Mouse (Mus musculus) forebrain, postnatal 0 days (tissue): ENCODE data around the gene Nuak1. TPM values are rescaled to one million over a fixed set of nuclear protein-coding genes. Genes with fewer than 3 reads are reported as not detected.

Experiments
- ATAC-seq: fragments of 200-750 bp; cut with Nextera tagmentation; 2 replicates; pipeline ENCODE4 v1.8.0; 2017; ENCODE audit warnings: mild to moderate bottlenecking, moderate library complexity
- DNase-seq: peaks from one replicate; pipeline ENCODE4 v3.0.0-alpha.2; 2015
- H3K27ac ChIP-seq: fragments of 300-500 bp; sonication (generic); 2 replicates; pipeline ENCODE4 v1.5.1; 2014; ENCODE audit warnings: low read depth, mild to moderate bottlenecking, antibody characterized with exemption, low read length, moderate library complexity, mixed read lengths
- H3K27me3 ChIP-seq: fragments of 300-500 bp; sonication (generic); 2 replicates; pipeline ENCODE4 v1.6.1; 2014; ENCODE audit warnings: mild to moderate bottlenecking, low read length, mixed read lengths; ENCODE audit not compliant: insufficient read depth
- H3K36me3 ChIP-seq: fragments of 300-500 bp; sonication (generic); 2 replicates; pipeline ENCODE4 v1.6.1; 2014; ENCODE audit warnings: mild to moderate bottlenecking, moderate library complexity; ENCODE audit not compliant: insufficient read depth
- H3K4me1 ChIP-seq: fragments of 300-500 bp; sonication (generic); 2 replicates; pipeline ENCODE4 v1.6.1; 2014; ENCODE audit warnings: antibody characterized with exemption; ENCODE audit not compliant: insufficient read depth
- H3K4me2 ChIP-seq: fragments of 300-500 bp; sonication (generic); 2 replicates; pipeline ENCODE4 v1.6.1; 2014; ENCODE audit warnings: low read depth, mild to moderate bottlenecking, moderate library complexity
- H3K4me3 ChIP-seq: fragments of 300-500 bp; sonication (generic); 2 replicates; pipeline ENCODE4 v1.5.1; 2014; ENCODE audit warnings: low read depth, low read length, mixed read lengths
- H3K9ac ChIP-seq: fragments of 300-500 bp; sonication (generic); 2 replicates; pipeline ENCODE4 v1.6.1; 2014; ENCODE audit warnings: mild to moderate bottlenecking
- H3K9me3 ChIP-seq: fragments of 300-500 bp; sonication (generic); 2 replicates; pipeline ENCODE4 v1.6.1; 2016; ENCODE audit warnings: low read length
- CTCF ChIP-seq: sonication (generic); IDR thresholded peaks from 2 replicates; pipeline ENCODE4 v1.5.1; 2016; ENCODE audit warnings: antibody characterized with exemption, control low read depth, low read depth
- WGBS: fragments of 180-500 bp; shearing (Covaris S2); extraction: QIAGEN DNeasy Blood & Tissue Kit; methylation state at CpG from one replicate; pipeline ENCODE4 v1.1.7; 2014; 5-methylcytosine and 5-hydroxymethylcytosine counted together
- polyA plus RNA-seq: library from polyadenylated mRNA; unstranded; fragments of >200 nt; fragmentation: Nextera tagmentation; extraction: Ambion mirVana; gene quantifications from 2 replicates; pipeline ENCODE4 v1.2.1, GENCODE M21; 2015
- total RNA-seq: library from RNA; depleted of rRNA; stranded (reverse); fragments of >200 nt; gene quantifications from 2 replicates; pipeline ENCODE4 v1.2.3, GENCODE M21; 2014

The Nuak1 gene
- total and polyA plus RNA-seq, 2 experiments from 2014 or later, result 3.7 to 28.7 TPM

DNA sequence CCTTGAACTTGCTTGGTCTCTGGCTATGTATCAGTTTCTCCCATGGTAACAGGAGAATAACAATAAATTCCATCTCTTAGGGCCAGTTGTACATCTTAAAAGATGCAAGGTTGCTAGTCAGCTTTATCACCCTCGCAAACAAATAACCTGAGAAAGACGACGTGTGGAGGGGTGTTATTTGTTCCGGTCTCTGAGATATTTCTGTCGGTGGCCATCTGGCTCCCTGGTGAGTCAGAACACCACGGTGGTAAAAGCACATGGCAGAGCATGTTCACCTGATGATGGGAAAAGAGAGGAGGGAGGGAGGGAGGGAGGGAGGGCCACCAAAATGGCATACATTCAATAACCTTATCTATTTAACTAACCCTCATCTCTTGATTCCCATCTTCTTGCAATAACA, 86.1 kb downstream of the Nuak1 start:
- Histone ChIP-seq H3K36me3 (no peaks in the 10 kb centered on the region), H3K9me3 (no peaks in the 10 kb centered on the region), H3K27me3 (no peaks in the 10 kb centered on the region), H3K9ac (no peak overlapping the region), H3K4me1 (no peaks in the 10 kb centered on the region), H3K4me2 (no peak overlapping the region), H3K27ac (no peak overlapping the region), H3K4me3 (no peak overlapping the region)
- ATAC-seq (no peak), DNase-seq (no peak)
- WGBS, result 50% methylated on average over 6 of the region's 6 CpGs
- no peak for TF ChIP-seq CTCF

DNA sequence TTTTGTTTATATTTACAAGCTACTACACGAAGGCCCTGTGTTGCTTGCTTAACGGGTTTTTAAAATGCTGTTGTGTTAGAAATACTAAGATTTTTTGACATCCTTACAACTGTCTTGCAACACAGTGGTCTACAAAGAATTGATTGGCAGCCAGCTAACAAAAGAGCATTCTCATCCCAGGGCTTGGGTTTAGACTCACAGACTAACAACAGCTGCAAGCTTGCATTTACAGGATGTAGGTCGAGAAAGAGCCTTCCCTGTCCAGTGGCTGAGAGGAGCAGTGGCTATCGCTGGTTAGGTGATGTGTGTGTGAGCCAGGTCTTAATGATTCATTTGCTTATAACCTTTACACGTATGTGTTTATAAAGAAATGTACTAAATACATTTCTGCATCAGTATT, 94.7 kb downstream of the Nuak1 start:
- no peaks in the 10 kb centered on the region for H3K9me3 ChIP-seq
- ATAC-seq, result no peak
- H3K9ac ChIP-seq, result no peak overlapping the region
- no peak for DNase-seq
- H3K27ac ChIP-seq, result no peak overlapping the region
- H3K4me1 ChIP-seq, result no peaks in the 10 kb centered on the region
- H3K4me2 ChIP-seq, result no peak overlapping the region
- no peaks in the 10 kb centered on the region for H3K36me3 ChIP-seq
- TF ChIP-seq CTCF, result no peak
- 46% methylated on average over 5 of the region's 5 CpGs for WGBS
- no peak overlapping the region for H3K4me3 ChIP-seq
- H3K27me3 ChIP-seq, result no peaks in the 10 kb centered on the region

GRCm38 (mm10) chr10:84343536-84343935, 96.9 kb downstream of the Nuak1 start:
- TF ChIP-seq CTCF, result no peak
- 86% methylated on average over 2 of the region's 2 CpGs for WGBS
- Histone ChIP-seq H3K4me1 (no peaks in the 10 kb centered on the region), H3K4me3 (no peak overlapping the region), H3K36me3 (no peaks in the 10 kb centered on the region), H3K27ac (no peak overlapping the region), H3K27me3 (no peaks in the 10 kb centered on the region), H3K9me3 (no peaks in the 10 kb centered on the region), H3K4me2 (no peak overlapping the region), H3K9ac (no peak overlapping the region)
- DNase-seq (no peak), ATAC-seq (no peak)

DNA sequence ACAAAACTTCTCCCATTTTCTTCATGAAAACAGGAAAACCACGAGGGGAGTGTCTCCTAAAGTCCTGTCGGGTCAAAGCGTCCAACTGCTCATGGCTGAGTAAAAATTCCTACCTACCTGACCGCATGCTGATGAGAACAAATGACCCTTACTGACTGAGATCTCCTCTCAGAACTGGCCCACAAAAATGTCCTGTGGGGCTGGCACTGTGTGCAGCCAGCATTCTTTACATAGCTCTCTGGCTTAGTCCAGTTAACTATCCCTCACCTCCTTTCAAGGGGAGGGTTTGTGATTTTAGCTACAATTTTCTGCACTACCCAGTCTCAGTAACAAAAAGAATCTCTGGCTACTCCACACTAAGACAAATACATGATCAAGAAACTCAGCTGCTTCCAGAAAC, 100.9 kb downstream of the Nuak1 start:
- Histone ChIP-seq H3K36me3 (no peaks in the 10 kb centered on the region), H3K4me1 (no peaks in the 10 kb centered on the region), H3K4me3 (no peak overlapping the region), H3K4me2 (no peak overlapping the region), H3K27ac (no peak overlapping the region), H3K27me3 (no peaks in the 10 kb centered on the region), H3K9me3 (no peaks in the 10 kb centered on the region), H3K9ac (no peak overlapping the region)
- ATAC-seq, result no peak
- no peak for TF ChIP-seq CTCF
- 58% methylated on average over 4 of the region's 4 CpGs for WGBS
- DNase-seq, result no peak

DNA sequence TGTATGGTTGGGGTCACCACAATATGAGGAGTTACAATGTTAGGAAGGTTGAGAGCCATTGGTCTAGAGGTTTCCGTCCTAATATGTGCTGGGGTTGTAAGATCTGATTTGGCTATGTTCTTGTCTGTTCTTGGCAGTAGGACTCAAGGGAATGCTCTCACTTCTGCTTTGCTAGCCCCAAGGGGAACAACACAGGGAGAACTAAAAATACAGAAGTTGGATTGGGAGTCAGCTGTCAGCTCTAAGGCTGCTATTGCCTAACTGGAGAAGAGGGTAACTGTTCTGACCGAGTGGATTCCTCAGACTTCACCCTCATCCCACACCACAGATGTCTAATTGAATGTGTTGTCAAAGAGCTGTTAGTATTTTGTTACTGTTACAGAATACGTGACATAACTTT, 101.6 kb downstream of the Nuak1 start:
- Histone ChIP-seq H3K9me3 (no peaks in the 10 kb centered on the region), H3K4me2 (no peak overlapping the region), H3K36me3 (no peaks in the 10 kb centered on the region), H3K9ac (no peak overlapping the region), H3K4me3 (no peak overlapping the region), H3K27me3 (no peaks in the 10 kb centered on the region), H3K27ac (no peak overlapping the region), H3K4me1 (no peaks in the 10 kb centered on the region)
- no peak for DNase-seq
- TF ChIP-seq CTCF, result no peak
- 80% methylated on average over 3 of the region's 3 CpGs for WGBS
- no peak for ATAC-seq

DNA sequence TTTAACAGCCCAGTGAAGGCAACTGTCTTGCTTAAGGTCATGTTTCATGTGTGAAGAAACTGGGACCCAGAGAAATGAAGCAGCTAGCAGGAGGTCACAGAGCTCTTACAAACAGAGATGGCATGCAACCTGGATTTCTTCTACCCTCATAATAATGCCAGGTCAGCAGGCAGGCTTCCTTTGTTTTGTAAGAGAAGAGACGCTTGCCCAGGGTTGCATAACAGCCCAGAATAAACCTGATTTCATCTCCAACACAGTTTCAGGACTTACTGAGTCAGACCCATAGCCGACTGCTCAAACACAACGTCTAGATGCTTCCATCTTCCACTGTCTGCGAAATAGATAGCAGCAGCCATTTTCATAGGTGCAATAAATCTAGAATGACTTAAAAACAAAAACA, 105.0 kb downstream of the Nuak1 start:
- Histone ChIP-seq H3K4me2 (no peak overlapping the region), H3K4me1 (no peaks in the 10 kb centered on the region), H3K27ac (no peak overlapping the region), H3K9me3 (no peaks in the 10 kb centered on the region), H3K36me3 (no peaks in the 10 kb centered on the region), H3K4me3 (no peak overlapping the region), H3K27me3 (no peaks in the 10 kb centered on the region), H3K9ac (no peak overlapping the region)
- WGBS, result 85% methylated on average over 4 of the region's 4 CpGs
- TF ChIP-seq CTCF, result no peak
- ATAC-seq, result no peak
- DNase-seq, result no peak

- DNase-seq, result no peak
- no peak overlapping the region for H3K4me3 ChIP-seq
- no peak for TF ChIP-seq CTCF
- ATAC-seq, result no peak
- H3K27ac ChIP-seq, result no peak overlapping the region
- 89% methylated on average over 7 of the region's 7 CpGs for WGBS
- no peaks in the 10 kb centered on the region for H3K36me3 ChIP-seq
- H3K4me1 ChIP-seq, result no peaks in the 10 kb centered on the region
- H3K4me2 ChIP-seq, result no peak overlapping the region
- no peaks in the 10 kb centered on the region for H3K27me3 ChIP-seq
- no peak overlapping the region for H3K9ac ChIP-seq
- no peaks in the 10 kb centered on the region for H3K9me3 ChIP-seq
These were observed 110.6 kb downstream of the Nuak1 start for GRCm38 (mm10) chr10:84329822-84330221.

DNA sequence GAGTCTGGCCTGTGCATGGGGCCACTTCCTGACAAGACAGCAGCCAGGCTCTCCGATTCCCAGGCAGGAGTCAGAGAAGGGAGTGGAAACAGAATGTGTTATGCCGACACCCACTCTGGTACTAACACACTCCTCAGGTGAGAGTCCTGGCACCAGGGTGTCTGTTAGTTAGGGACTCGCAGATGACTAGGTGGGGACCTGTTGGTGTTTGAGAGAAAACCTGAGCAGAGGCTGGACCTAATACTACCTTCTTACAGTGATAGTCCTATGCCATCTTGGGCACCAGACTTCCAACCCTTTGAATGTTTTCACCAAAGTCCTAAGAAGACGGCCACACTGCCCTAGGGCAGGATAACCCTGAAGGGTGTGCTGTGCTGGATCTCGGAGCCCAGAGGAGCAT, 111.1 kb downstream of the Nuak1 start:
- Histone ChIP-seq H3K9ac (no peak overlapping the region), H3K27ac (no peak overlapping the region), H3K27me3 (no peaks in the 10 kb centered on the region), H3K4me3 (no peak overlapping the region), H3K4me2 (no peak overlapping the region), H3K4me1 (no peaks in the 10 kb centered on the region), H3K36me3 (no peaks in the 10 kb centered on the region), H3K9me3 (no peaks in the 10 kb centered on the region)
- WGBS, result 90% methylated on average over 5 of the region's 5 CpGs
- no peak for TF ChIP-seq CTCF
- ATAC-seq, result no peak
- no peak for DNase-seq
